In genomic region chr13:75745328-75745727, GRCm38 (mm10) we compare ENCODE assay signal across 27 mouse cellular contexts. TPM values are rescaled to one million over a fixed set of nuclear protein-coding genes. Genes with fewer than 3 reads are reported as not detected.
DNase-seq lines count a peak whose midpoint lies in the region; ATAC-seq and TF ChIP-seq lines count a peak whose summit lies in the region.
"Had no signal": no experiment of that assay in that cellular context is flagged by ENCODE, and none has a peak within 500 bp of the region (broad histone marks: within the 10 kb centered on the region; RNA-seq: fewer than 3 reads in every experiment).

No protein-coding gene starts in this region.

- no peaks in the 10 kb centered on the region for H3K27me3 ChIP-seq in liver, embryonic 12.5 days (replicated peaks)
- H3K27me3 ChIP-seq in liver, embryonic 14.5 days (ENCODE audit: control insufficient read depth, insufficient read depth, low read length), result no peaks in the 10 kb centered on the region
- H3K27me3 ChIP-seq in liver, postnatal 0 days (ENCODE audit: insufficient read depth, low read length), result no peaks in the 10 kb centered on the region
- H3K27me3 ChIP-seq in liver, embryonic 16.5 days (ENCODE audit: control insufficient read depth, insufficient read depth, low read depth, low read length), result no peaks in the 10 kb centered on the region
- H3K27me3 ChIP-seq: CH12.LX; embryonic facial prominence, embryonic 13.5 days; embryonic facial prominence, embryonic 15.5 days; forebrain, embryonic 12.5 days had no signal

- peak; percentile 22; the same call in 1 of the 2 replicates for ATAC-seq in liver, embryonic 12.5 days
- ATAC-seq in liver, embryonic 14.5 days (ENCODE audit: insufficient read depth), result no peak
- ATAC-seq in liver, postnatal 0 days, result no peak
- no peak for ATAC-seq in liver, embryonic 16.5 days (ENCODE audit: low read depth)
- ATAC-seq: CD4-positive, CD25-positive, alpha-beta regulatory T cell, adult 4 months; forebrain, embryonic 14.5 days; forebrain, embryonic 16.5 days had no signal

- H3K4me2 ChIP-seq in liver, embryonic 12.5 days, result peak overlapping the region; percentile 20; the same call in 1 of the 2 replicates
- no peak overlapping the region; the same call in 1 of the 2 replicates for H3K4me2 ChIP-seq in liver, embryonic 14.5 days (ENCODE audit: low read depth)
- no peak overlapping the region for H3K4me2 ChIP-seq in liver, postnatal 0 days (ENCODE audit: low read depth, low read length)
- H3K4me2 ChIP-seq in liver, embryonic 16.5 days (ENCODE audit: low read depth, low read length), result no peak overlapping the region
- H3K4me2 ChIP-seq: embryonic facial prominence, embryonic 13.5 days; embryonic facial prominence, embryonic 15.5 days; forebrain, embryonic 12.5 days had no signal

- TF ChIP-seq EP300 in liver, embryonic 14.5 days (IDR thresholded peaks at IDR 0.05; ENCODE audit: low read depth), result 0 out of 2 replicates have a peak, but pooled peaks have one; percentile 2
- no peak for TF ChIP-seq EP300 in liver, postnatal 0 days (IDR thresholded peaks at IDR 0.05; ENCODE audit: low read depth)

- H3K4me1 ChIP-seq in liver, embryonic 12.5 days, result peaks cover 91% of the 10 kb centered on the region
- peaks cover 62 to 70% of the 10 kb centered on the region in 2 experiments for H3K4me1 ChIP-seq in liver, embryonic 14.5 days (replicated peaks; ENCODE audit: control insufficient read depth in 2 of 2, insufficient read depth in 2 of 2, low read length in 1 of 2)
- peaks cover 38% of the 10 kb centered on the region for H3K4me1 ChIP-seq in liver, postnatal 0 days (ENCODE audit: insufficient read depth)
- peaks cover 63% of the 10 kb centered on the region for H3K4me1 ChIP-seq in liver, embryonic 16.5 days (ENCODE audit: control insufficient read depth, low read depth, low read length)
- H3K4me1 ChIP-seq: embryonic facial prominence, embryonic 15.5 days; forebrain, embryonic 10.5 days; forebrain, embryonic 12.5 days had no signal

- DNase-seq in liver, result no peak
- DNase-seq in liver, embryonic 14.5 days (ENCODE audit: low read depth in 3 of 3, low spot score in 3 of 3), result no peak
- DNase-seq in liver, postnatal 0 days, result no peak
- no peak for DNase-seq in kidney, adult 8-10 months
- DNase-seq: adrenal gland, adult 2 months; adrenal gland, postnatal 10 days; adrenal gland, postnatal 25 days; B cell, adult 2 months; cerebellum, adult 11 months; cerebellum, adult 18-20 months; cerebellum, adult 8-10 months; cerebellum, adult 9-11 months; cerebellum, postnatal 14 days; cerebellum, postnatal 36 days; embryo, embryonic 11 days had no signal

- TF ChIP-seq CTCF in liver, embryonic 14.5 days (IDR thresholded peaks at IDR 0.05; ENCODE audit: low read depth), result no peak
- no peak for TF ChIP-seq CTCF in liver, postnatal 0 days (IDR thresholded peaks at IDR 0.05; ENCODE audit: low read depth)

- H3K36me3 ChIP-seq in liver, embryonic 12.5 days, result peaks cover 56% of the 10 kb centered on the region
- peaks cover 36% of the 10 kb centered on the region for H3K36me3 ChIP-seq in liver, embryonic 14.5 days (replicated peaks; ENCODE audit: control insufficient read depth, insufficient read depth, low read depth)
- peaks cover 20% of the 10 kb centered on the region for H3K36me3 ChIP-seq in liver, postnatal 0 days (replicated peaks; ENCODE audit: insufficient read depth, low read length)
- H3K36me3 ChIP-seq in liver, embryonic 16.5 days (ENCODE audit: control insufficient read depth, insufficient read depth), result peaks cover 15% of the 10 kb centered on the region
- H3K36me3 ChIP-seq: embryonic facial prominence, embryonic 13.5 days; embryonic facial prominence, embryonic 15.5 days; forebrain, embryonic 10.5 days; forebrain, embryonic 12.5 days had no signal

- H3K9me3 ChIP-seq in liver, embryonic 12.5 days (replicated peaks), result no peaks in the 10 kb centered on the region
- no peaks in the 10 kb centered on the region for H3K9me3 ChIP-seq in liver, embryonic 14.5 days (ENCODE audit: control insufficient read depth, low read length)
- H3K9me3 ChIP-seq in liver, postnatal 0 days (ENCODE audit: low read length), result no peaks in the 10 kb centered on the region
- no peaks in the 10 kb centered on the region for H3K9me3 ChIP-seq in liver, embryonic 16.5 days (replicated peaks; ENCODE audit: control insufficient read depth, low read length)
- H3K9me3 ChIP-seq: embryonic facial prominence, embryonic 13.5 days; embryonic facial prominence, embryonic 15.5 days; forebrain, embryonic 10.5 days; forebrain, embryonic 12.5 days; G1E had no signal

- 0 out of 2 replicates have a peak overlapping the region, but pooled peaks have one; percentile 27 for H3K9ac ChIP-seq in liver, embryonic 12.5 days
- H3K9ac ChIP-seq in liver, embryonic 14.5 days (replicated peaks), result peak overlapping the region; percentile 16; the same call in 1 of the 2 replicates
- no peak overlapping the region for H3K9ac ChIP-seq in liver, postnatal 0 days (replicated peaks)
- no peak overlapping the region for H3K9ac ChIP-seq in liver, embryonic 16.5 days (ENCODE audit: low read depth, low read length)
- H3K9ac ChIP-seq: embryonic facial prominence, embryonic 13.5 days; embryonic facial prominence, embryonic 15.5 days; forebrain, embryonic 12.5 days had no signal

- peak overlapping the region; percentile 76 for H3K27ac ChIP-seq in liver, embryonic 12.5 days
- H3K27ac ChIP-seq in liver, embryonic 14.5 days, result no peak overlapping the region; the same call in 1 of the 2 replicates
- no peak overlapping the region for H3K27ac ChIP-seq in liver, postnatal 0 days (ENCODE audit: low read depth)
- peak overlapping the region; percentile 35; the same call in 1 of the 2 replicates for H3K27ac ChIP-seq in liver, embryonic 16.5 days (ENCODE audit: low read length)
- H3K27ac ChIP-seq: embryonic facial prominence, embryonic 13.5 days; embryonic facial prominence, embryonic 15.5 days; forebrain, embryonic 10.5 days; forebrain, embryonic 12.5 days had no signal

- no peak overlapping the region for H3K4me3 ChIP-seq in liver, embryonic 12.5 days
- H3K4me3 ChIP-seq in liver, embryonic 14.5 days (ENCODE audit: insufficient read depth in 1 of 2, low read depth in 2 of 2, low read length in 2 of 2), result no peak overlapping the region
- no peak overlapping the region for H3K4me3 ChIP-seq in liver, postnatal 0 days (ENCODE audit: low read depth, low read length)
- H3K4me3 ChIP-seq in liver, embryonic 16.5 days (ENCODE audit: low read depth, low read length), result no peak overlapping the region
- H3K4me3 ChIP-seq: embryonic facial prominence, embryonic 13.5 days; embryonic facial prominence, embryonic 15.5 days; erythroblast, embryonic 14.5 days; forebrain, embryonic 10.5 days; forebrain, embryonic 12.5 days had no signal

RNA-seq across cellular contexts. Expression of gene Ell2, which starts 38.8 kb away (rescaled TPM):
- polyA plus RNA-seq in liver, embryonic 12.5 days (2016; fragmentation: Nextera tagmentation; extraction: Ambion mirVana), result 59.6 and 66.2 TPM in 2 replicates
- 20.2 and 30.5 TPM in 2 replicates for polyA plus RNA-seq in liver, embryonic 14.5 days (2012; rRNA removed)
- 41.2 and 44.0 TPM in 2 replicates for polyA plus RNA-seq in liver, embryonic 14.5 days (2014; fragmentation: Nextera tagmentation; extraction: Ambion mirVana)
- polyA plus RNA-seq in liver, postnatal 0 days (2015; fragmentation: Nextera tagmentation; extraction: Ambion mirVana), result 12.1 and 13.7 TPM in 2 replicates
- polyA plus RNA-seq in liver, embryonic 16.5 days (2015; fragmentation: Nextera tagmentation; extraction: Ambion mirVana), result 30.3 and 31.2 TPM in 2 replicates

Comparison
In these comparisons a context has a peak if more than half of its experiments do, and no peak if none do; other contexts are left out.
1. H3K27ac ChIP-seq: peak in liver, embryonic 12.5 days (single experiment) and liver, embryonic 16.5 days (single experiment); none in liver, embryonic 14.5 days (single experiment) and liver, postnatal 0 days (single experiment).
2. H3K9ac ChIP-seq: peak in liver, embryonic 12.5 days (single experiment) and liver, embryonic 14.5 days (single experiment); none in liver, postnatal 0 days (single experiment) and liver, embryonic 16.5 days (single experiment).